Mouse (Mus musculus) embryonic fibroblast, embryonic 13.5 days (primary cell): Measurements from ENCODE around the gene 1110008L16Rik. TPM values are rescaled to one million over a fixed set of nuclear protein-coding genes. Genes with fewer than 3 reads are reported as not detected.
"Not testable (repeated sequence)": the region's sequence is repeated elsewhere in the genome, so short reads cannot be mapped to it uniquely, and the experiment has no call there.

Source experiments
- H3K27ac ChIP-seq: 2 replicates; pipeline ENCODE4 v1.5.1; 2012; ENCODE audit warnings: low read length, control low read depth, inconsistent platforms; ENCODE audit not compliant: insufficient read depth
- H3K4me1 ChIP-seq: 2 replicates; pipeline ENCODE4 v1.6.1; 2011; ENCODE audit warnings: low read length; ENCODE audit not compliant: control insufficient read depth, insufficient read depth
- H3K4me3 ChIP-seq: 2 replicates; pipeline ENCODE4 v1.5.1; 2011; ENCODE audit warnings: mild to moderate bottlenecking, control low read depth, low read length; ENCODE audit not compliant: insufficient read depth
- CTCF ChIP-seq: IDR thresholded peaks from 2 replicates; pipeline ENCODE4 v1.5.1; 2011; ENCODE audit warnings: mild to moderate bottlenecking, control low read depth, low read length, moderate library complexity, borderline replicate concordance; ENCODE audit not compliant: insufficient read depth
- POLR2A ChIP-seq: IDR thresholded peaks from 2 replicates; pipeline ENCODE4 v1.6.1; 2011; ENCODE audit warnings: low read depth, mild to moderate bottlenecking, control low read depth, low read length, moderate library complexity
- polyA plus RNA-seq: library from polyadenylated mRNA; stranded (reverse); fragments of >200 nt; gene quantifications from 2 replicates; pipeline ENCODE4 v1.2.4, GENCODE M21; 2011; ENCODE audit warnings: low read depth; ENCODE audit not compliant: missing spikeins, insufficient read length

The 1110008L16Rik gene
- 8.2 and 10.2 TPM in 2 replicates for polyA plus RNA-seq

DNA sequence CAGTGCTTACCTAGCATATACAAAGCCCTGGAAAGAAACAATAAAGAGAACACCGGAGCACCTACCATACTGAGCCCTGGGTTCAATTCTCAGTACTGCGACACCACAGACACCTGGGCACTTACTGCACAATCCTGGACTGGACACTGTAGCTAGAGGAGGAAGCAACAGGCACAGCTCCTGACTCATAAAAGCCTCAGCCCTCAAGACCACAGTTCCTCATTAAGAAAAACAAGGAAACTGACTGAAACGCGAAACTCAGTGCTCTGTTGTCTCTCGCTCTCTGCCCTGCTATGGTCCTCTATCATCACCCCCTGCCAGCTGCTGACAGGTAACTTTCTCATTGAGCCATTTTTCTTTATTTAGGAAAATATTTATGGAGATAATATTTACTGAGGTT lies at the start of gene 1110008L16Rik:
Gene 1110008L16Rik, plus strand, starts transcription at position 242 of the 400 bp plus-strand sequence.
- Histone ChIP-seq H3K4me1 (peaks cover 6% of the 10 kb centered on the region; the same call in 1 of the 2 replicates), H3K27ac (no peak within 1 kb of the TSS), H3K4me3 (no peak within 1 kb of the TSS)
- no peak for TF ChIP-seq CTCF
- TF ChIP-seq POLR2A, result no peak

DNA sequence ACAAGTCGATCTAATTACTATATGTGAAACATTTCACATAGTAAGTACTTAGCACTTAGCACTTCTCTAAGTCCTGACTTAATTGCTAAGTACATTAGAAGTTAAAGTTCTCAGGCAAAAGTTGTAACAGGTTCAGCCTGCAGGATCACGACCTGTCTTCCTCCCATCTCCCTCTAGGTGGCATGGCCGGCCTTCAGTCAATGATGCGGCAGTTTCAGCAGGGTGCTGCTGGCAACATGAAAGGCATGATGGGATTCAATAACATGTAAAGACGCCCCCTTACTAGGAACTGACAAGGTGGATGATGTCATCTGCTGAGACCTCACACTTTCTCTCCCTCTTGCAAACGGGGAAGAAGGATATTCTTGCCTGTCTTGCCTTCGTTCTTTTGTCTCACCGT lies 37.4 kb upstream of the 1110008L16Rik start:
- not testable (repeated sequence) for H3K27ac ChIP-seq, H3K4me1 ChIP-seq, H3K4me3 ChIP-seq

DNA sequence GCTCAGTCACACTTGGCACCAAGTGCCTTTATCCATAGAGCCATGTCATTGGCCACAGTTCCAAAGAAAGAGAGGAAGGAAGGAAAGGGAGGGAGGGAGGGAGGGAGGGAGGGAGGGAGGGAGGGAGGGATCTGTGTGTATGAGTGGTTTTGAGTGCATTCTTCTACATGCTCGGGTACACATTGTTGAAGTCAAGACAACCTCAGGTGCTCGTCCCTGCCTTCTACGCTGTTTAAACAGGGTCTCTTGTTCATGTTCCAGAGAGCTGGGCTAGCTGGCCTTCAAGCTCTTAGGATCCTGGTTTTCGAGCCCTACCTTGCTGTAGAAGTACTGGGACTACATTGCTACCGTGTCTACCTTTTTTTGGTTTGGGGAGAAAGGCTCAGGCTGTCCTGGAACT lies 36.0 kb upstream of the 1110008L16Rik start:
- not testable (repeated sequence) for H3K4me1 ChIP-seq, H3K4me3 ChIP-seq, H3K27ac ChIP-seq

DNA sequence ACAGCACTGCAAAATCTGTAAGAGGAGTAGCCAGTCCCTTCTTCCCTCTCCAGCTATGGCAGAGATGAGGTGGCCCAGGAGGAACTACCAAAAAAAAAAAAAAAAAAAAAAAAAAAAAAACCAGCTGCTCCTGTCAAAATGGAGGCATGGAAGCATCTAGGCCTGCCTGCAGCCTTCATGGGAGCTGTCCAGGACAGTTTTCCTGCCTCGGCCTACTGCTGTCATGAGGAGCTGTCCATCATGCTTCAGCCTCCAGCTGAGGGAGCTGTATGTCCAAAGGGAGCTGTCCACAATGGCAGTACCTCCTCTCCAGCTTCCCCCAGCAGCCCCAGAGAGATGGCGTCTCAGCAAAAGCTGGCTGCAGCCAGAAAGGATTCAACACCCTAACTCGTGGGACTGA lies 27.1 kb upstream of the 1110008L16Rik start:
- Histone ChIP-seq H3K27ac (no peak overlapping the region), H3K4me3 (no peak overlapping the region), H3K4me1 (no peaks in the 10 kb centered on the region)
- no peak for TF ChIP-seq CTCF
- no peak for TF ChIP-seq POLR2A

DNA sequence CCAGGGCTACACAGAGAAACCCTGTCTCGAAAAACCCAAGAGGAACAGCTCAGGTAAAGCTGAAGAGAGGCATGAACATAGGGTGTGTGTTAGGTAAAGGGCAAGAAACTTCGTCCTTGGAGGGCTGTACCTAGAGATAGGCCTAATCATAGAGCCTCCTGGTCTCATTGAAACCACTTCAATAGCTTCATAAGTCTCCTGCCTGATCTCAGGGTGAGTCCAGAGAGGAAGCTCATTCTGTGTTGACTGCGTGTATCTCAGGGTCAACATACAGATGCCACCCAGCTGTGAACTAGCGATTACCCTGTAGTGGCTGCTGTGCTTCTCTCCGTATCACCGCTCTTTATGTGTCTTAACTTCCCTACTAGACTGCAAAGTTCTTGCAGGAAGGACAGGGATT lies 21.8 kb upstream of the 1110008L16Rik start:
- H3K4me3 ChIP-seq, H3K4me1 ChIP-seq, H3K27ac ChIP-seq: not testable (repeated sequence)

DNA sequence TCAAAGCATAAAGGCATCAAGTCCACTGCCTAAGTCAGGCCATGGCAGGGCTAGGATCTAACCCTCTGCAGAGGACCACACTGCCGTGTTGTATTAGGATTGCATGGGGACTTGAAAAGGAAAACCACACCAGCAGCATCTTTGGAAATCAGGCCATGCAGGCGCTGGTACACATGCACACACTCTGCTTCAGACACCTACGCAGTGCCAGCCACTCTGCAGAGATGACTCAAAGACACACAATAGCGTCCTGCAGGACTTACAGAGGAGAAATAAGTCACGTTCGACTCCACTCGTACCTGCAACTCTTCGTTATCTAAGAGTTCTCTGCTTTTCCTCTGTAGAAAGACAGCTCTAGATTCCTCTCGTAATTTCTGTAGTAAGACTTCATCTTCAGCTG lies 1.3 kb upstream of the 1110008L16Rik start:
- no peak overlapping the region for H3K27ac ChIP-seq
- TF ChIP-seq POLR2A (no peak), CTCF (no peak)
- no peak overlapping the region for H3K4me3 ChIP-seq

DNA sequence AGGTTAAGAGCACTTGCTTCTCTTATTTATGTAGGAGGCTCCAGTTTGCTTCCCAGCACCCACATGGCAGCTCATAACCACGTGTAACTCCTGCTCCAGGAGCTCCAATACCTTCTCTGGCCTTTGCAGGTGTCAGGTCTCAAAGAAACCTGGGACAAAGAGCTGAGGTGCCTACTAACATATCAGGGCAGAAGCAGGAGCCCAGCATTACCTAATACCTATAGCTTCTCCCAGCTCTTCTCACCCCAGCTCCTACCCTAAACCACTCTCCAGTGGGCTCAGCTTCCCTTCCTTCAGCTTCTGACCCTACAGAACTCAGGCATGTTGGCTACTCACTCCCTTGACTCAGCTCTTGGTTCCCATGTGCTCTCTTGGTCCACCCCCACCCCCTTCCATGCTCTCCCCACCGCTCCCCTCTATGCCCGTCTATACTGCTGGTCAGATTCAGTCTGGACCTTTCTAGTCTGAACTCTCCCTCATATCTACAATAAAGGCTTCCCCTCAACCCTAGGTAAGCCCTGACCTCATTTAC lies 1.5 kb downstream of the 1110008L16Rik start:
- TF ChIP-seq POLR2A, result no peak
- TF ChIP-seq CTCF, result no peak
- H3K4me3 ChIP-seq, result peak overlapping the region; percentile 90; the same call in 1 of the 2 replicates
- H3K27ac ChIP-seq, result no peak overlapping the region
- H3K4me1 ChIP-seq, result peaks cover 6% of the 10 kb centered on the region; the same call in 1 of the 2 replicates

More for the DNA sequence above, 1.3 kb upstream of the 1110008L16Rik start:
- peaks cover 6% of the 10 kb centered on the region; the same call in 1 of the 2 replicates for H3K4me1 ChIP-seq

DNA sequence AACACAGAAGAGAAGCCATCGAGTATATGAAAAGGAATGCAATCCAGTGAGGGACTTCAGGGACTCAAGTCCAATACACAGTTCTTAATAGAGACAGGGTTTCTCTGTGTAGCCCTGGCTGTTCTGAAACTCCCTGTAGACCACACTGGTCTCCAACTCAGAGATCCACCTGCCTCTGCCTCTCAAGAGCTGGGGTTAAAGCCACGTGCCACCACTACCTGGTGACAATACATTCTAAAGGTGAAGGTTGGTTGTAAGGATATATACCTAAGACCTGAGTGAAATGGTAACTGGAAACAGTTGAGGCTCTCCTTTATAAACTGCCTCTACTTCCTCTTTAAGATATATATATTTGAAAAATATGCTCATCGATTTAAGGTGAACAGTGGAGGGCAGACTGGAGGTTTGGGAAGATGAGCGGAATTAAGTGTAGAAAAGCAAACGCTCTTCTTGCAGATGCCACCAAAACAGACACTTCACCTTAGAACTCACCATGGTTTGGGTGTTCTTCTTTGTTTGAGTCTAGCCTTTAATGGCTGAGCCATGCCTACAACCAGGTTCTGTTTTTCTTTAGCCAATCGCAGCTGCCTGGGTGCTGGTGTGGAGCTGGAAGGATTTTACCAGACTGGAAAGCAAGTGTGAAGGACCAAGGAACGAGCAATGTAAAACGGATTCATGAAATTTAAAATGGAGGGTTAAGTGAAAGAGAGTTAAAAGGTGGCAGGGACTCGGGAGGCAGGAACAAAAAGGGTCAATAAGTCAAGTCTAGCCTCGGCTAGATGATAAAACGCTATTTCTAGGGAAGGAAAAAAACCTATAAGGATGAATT lies 2.3 kb downstream of the 1110008L16Rik start:
- TF ChIP-seq POLR2A (no peak), CTCF (no peak)
- peak overlapping the region; percentile 98 for H3K27ac ChIP-seq
- peaks cover 6% of the 10 kb centered on the region; the same call in 1 of the 2 replicates for H3K4me1 ChIP-seq

DNA sequence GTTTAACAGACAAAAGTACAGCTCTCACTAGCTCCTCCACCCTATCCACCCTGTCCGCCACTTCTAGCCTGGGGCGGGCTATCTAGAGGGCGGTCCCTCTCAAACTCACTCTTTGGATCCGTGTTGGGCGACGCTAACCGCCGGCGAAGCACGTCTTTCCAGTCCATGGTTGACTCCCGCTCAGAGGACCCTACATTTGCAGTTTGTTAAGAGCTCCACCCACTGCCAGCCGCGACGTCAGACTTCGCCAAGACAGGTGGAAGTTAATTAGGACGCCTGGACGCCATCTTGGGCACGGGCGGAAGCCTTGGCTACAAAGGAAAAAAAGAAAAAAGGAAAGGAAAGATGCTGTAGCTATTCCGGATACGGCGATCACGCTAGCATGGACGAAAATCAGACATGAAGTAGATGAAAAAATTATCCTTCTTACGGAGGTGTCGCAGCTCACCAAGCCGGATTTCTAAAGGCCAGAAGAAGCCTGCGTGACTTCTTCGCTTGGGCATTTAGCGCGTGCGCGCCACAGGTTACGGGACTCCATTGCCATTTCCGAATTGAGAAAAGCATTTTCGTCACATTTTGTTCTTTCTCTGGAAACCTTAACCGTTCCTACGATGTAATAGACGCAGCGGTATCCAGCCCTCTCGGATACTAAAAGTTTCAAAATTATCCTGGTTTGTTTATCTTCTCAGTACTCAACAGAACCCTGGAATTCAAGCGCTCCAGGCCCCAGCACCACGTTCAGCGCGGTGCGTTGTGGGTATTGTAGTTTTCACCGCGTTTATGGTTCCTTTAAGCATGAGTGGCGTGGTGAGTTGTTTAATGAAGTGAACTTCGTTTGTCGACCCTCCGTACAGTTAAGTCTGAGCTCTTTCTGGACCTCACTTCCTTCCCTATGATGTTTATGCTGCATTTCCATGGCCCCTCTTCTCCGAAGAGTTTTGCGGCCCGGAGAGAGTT lies 3.4 kb downstream of the 1110008L16Rik start, which contains the start of gene Ppp2r3c:
Gene Ppp2r3c, minus strand, starts transcription at position 514 of the 957 bp plus-strand sequence.
- Histone ChIP-seq H3K4me1 (peaks cover 6% of the 10 kb centered on the region; the same call in 1 of the 2 replicates), H3K27ac (peak within 1 kb of the TSS; percentile 98), H3K4me3 (peak within 1 kb of the TSS; percentile 90)
- peak; percentile 80 for TF ChIP-seq POLR2A
- TF ChIP-seq CTCF, result no peak

More for the DNA sequence above, 2.3 kb downstream of the 1110008L16Rik start:
- H3K4me3 ChIP-seq, result peak overlapping the region; percentile 90
